Mouse (Mus musculus): ENCODE results near the gene Rab21. TPM values are rescaled to one million over a fixed set of nuclear protein-coding genes. Genes with fewer than 3 reads are reported as not detected.

The Rab21 gene
- polyA plus RNA-seq, 1 experiment from 2014 or later: 7.0 TPM

- peaks cover 16% of the 10 kb centered on the region for H3K4me1 ChIP-seq (ENCODE audit: control insufficient read depth, insufficient read depth, low read depth, low read length)
- 37% methylated on average over 32 of the region's 38 CpGs for WGBS
- H3K9me3 ChIP-seq (ENCODE audit: control insufficient read depth, low read length): no peaks in the 10 kb centered on the region
- peak overlapping the region; percentile 92 for H3K9ac ChIP-seq (ENCODE audit: low read depth, low read length)
- peak overlapping the region; percentile 75 for H3K4me2 ChIP-seq (ENCODE audit: low read length)
- peak overlapping the region; percentile 96 for H3K4me3 ChIP-seq (ENCODE audit: low read length)
- no peaks in the 10 kb centered on the region for H3K36me3 ChIP-seq (ENCODE audit: control insufficient read depth, insufficient read depth, low read length)
- ATAC-seq: no peak
- H3K27me3 ChIP-seq (replicated peaks; ENCODE audit: control insufficient read depth, insufficient read depth, low read length): no peaks in the 10 kb centered on the region
- H3K27ac ChIP-seq (ENCODE audit: low read depth, low read length): peak overlapping the region; percentile 68; the same call in 1 of the 2 replicates
Measured at GRCm38 (mm10) chr10:115250235-115251087, 64.9 kb downstream of the Rab21 start.

- Histone ChIP-seq H3K27ac (ENCODE audit: low read depth, low read length) (no peak overlapping the region; the same call in 1 of the 2 replicates), H3K4me3 (ENCODE audit: low read length) (no peak overlapping the region), H3K36me3 (ENCODE audit: control insufficient read depth, insufficient read depth, low read length) (no peaks in the 10 kb centered on the region), H3K9me3 (ENCODE audit: control insufficient read depth, low read length) (no peaks in the 10 kb centered on the region), H3K27me3 (replicated peaks; ENCODE audit: control insufficient read depth, insufficient read depth, low read length) (no peaks in the 10 kb centered on the region), H3K9ac (ENCODE audit: low read depth, low read length) (no peak overlapping the region; the same call in 1 of the 2 replicates), H3K4me2 (ENCODE audit: low read length) (no peak overlapping the region; the same call in 1 of the 2 replicates), H3K4me1 (ENCODE audit: control insufficient read depth, insufficient read depth, low read depth, low read length) (peaks cover 16% of the 10 kb centered on the region)
- ATAC-seq: no peak
- WGBS: 24% methylated on average over 7 of the region's 7 CpGs
Measured at GRCm38 (mm10) chr10:115248041-115248440, 67.4 kb downstream of the Rab21 start.

- no peak overlapping the region for H3K9ac ChIP-seq (ENCODE audit: low read depth, low read length)
- no peak for ATAC-seq
- 96% methylated on average over 2 of the region's 2 CpGs for WGBS
- no peaks in the 10 kb centered on the region for H3K9me3 ChIP-seq (ENCODE audit: control insufficient read depth, low read length)
- H3K4me3 ChIP-seq (ENCODE audit: low read length): no peak overlapping the region
- H3K27ac ChIP-seq (ENCODE audit: low read depth, low read length): no peak overlapping the region
- H3K4me1 ChIP-seq (ENCODE audit: control insufficient read depth, insufficient read depth, low read depth, low read length): peaks cover 12% of the 10 kb centered on the region
- H3K27me3 ChIP-seq (replicated peaks; ENCODE audit: control insufficient read depth, insufficient read depth, low read length): no peaks in the 10 kb centered on the region
- no peak overlapping the region for H3K4me2 ChIP-seq (ENCODE audit: low read length)
- H3K36me3 ChIP-seq (ENCODE audit: control insufficient read depth, insufficient read depth, low read length): no peaks in the 10 kb centered on the region
Measured at GRCm38 (mm10) chr10:115245488-115245887, 69.9 kb downstream of the Rab21 start.

- Histone ChIP-seq H3K36me3 (ENCODE audit: control insufficient read depth, insufficient read depth, low read length) (peaks cover 12% of the 10 kb centered on the region), H3K27ac (ENCODE audit: low read depth, low read length) (no peak overlapping the region), H3K9me3 (ENCODE audit: control insufficient read depth, low read length) (no peaks in the 10 kb centered on the region), H3K4me3 (ENCODE audit: low read length) (no peak overlapping the region), H3K4me1 (ENCODE audit: control insufficient read depth, insufficient read depth, low read depth, low read length) (no peaks in the 10 kb centered on the region), H3K9ac (ENCODE audit: low read depth, low read length) (no peak overlapping the region), H3K27me3 (replicated peaks; ENCODE audit: control insufficient read depth, insufficient read depth, low read length) (no peaks in the 10 kb centered on the region), H3K4me2 (ENCODE audit: low read length) (no peak overlapping the region)
- WGBS: 84% methylated on average over 8 of the region's 8 CpGs
- no peak for ATAC-seq
Measured at GRCm38 (mm10) chr10:115241082-115241595, 74.3 kb downstream of the Rab21 start.

GRCm38 (mm10) chr10:115237931-115238330 lies 77.5 kb downstream of the Rab21 start:
- 90% methylated on average over 4 of the region's 4 CpGs for WGBS
- no peak for ATAC-seq
- no peak overlapping the region for H3K9ac ChIP-seq (ENCODE audit: low read depth, low read length)
- no peaks in the 10 kb centered on the region for H3K27me3 ChIP-seq (replicated peaks; ENCODE audit: control insufficient read depth, insufficient read depth, low read length)
- H3K36me3 ChIP-seq (ENCODE audit: control insufficient read depth, insufficient read depth, low read length): peaks cover 12% of the 10 kb centered on the region
- H3K4me3 ChIP-seq (ENCODE audit: low read length): no peak overlapping the region
- no peak overlapping the region for H3K4me2 ChIP-seq (ENCODE audit: low read length)
- H3K9me3 ChIP-seq (ENCODE audit: control insufficient read depth, low read length): no peaks in the 10 kb centered on the region
- H3K4me1 ChIP-seq (ENCODE audit: control insufficient read depth, insufficient read depth, low read depth, low read length): no peaks in the 10 kb centered on the region
- no peak overlapping the region for H3K27ac ChIP-seq (ENCODE audit: low read depth, low read length)

Other genes with a start within 250 kb of the Rab21 start
- gene Tph2, start 130.6 kb downstream of the Rab21 start, polyA plus RNA-seq (2015; fragmentation: Nextera tagmentation; extraction: Ambion mirVana): 10.9 and 13.8 TPM in 2 replicates
- gene Tbc1d15, start 64.1 kb downstream of the Rab21 start, polyA plus RNA-seq (2015; fragmentation: Nextera tagmentation; extraction: Ambion mirVana): 26.9 and 28.6 TPM in 2 replicates
- gene Tmem19, start 46.9 kb upstream of the Rab21 start, polyA plus RNA-seq (2015; fragmentation: Nextera tagmentation; extraction: Ambion mirVana): 34.0 and 34.1 TPM in 2 replicates
- gene Thap2, start 68.8 kb upstream of the Rab21 start, polyA plus RNA-seq (2015; fragmentation: Nextera tagmentation; extraction: Ambion mirVana): 19.9 and 20.0 TPM in 2 replicates
- gene Zfc3h1, start 69.4 kb upstream of the Rab21 start, polyA plus RNA-seq (2015; fragmentation: Nextera tagmentation; extraction: Ambion mirVana): 12.5 and 13.2 TPM in 2 replicates

Measured in hindbrain, embryonic 16.5 days (tissue).